Mouse (Mus musculus) heart, adult 11 months (tissue): ENCODE data around the gene Ccdc185.

Experiments
- DNase-seq: peaks from one replicate; pipeline ENCODE4 v3.0.0; 2022

The Ccdc185 gene

GRCm38 (mm10) chr1:182735891-182736290, 13.1 kb downstream of the Ccdc185 start:
- DNase-seq: peak; percentile 77

- peak; percentile 84 for DNase-seq
Observed at GRCm38 (mm10) chr1:182732695-182733094, 16.3 kb downstream of the Ccdc185 start.

GRCm38 (mm10) chr1:182729002-182729401, 20.0 kb downstream of the Ccdc185 start:
- peak; percentile 45 for DNase-seq

DNA sequence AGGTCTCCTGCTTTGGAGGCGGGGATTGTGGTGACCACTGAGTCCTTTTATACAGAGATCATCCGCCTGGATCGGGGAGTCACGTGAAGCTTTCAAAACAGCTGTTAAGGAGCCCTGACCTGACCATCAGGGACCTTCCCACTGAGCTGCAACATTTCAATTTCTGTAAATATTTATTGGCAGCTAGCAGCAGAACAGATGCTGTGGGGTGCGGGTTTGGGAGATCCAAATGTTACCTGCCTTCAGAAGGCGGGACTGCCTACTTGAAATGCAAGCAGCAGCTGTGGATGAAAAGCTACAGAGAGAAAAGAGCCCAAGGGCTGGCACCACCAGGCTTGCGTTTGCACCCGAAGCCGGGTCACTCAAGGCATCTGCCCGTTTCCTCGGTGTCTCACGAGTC, 21.4 kb downstream of the Ccdc185 start:
- peak; percentile 80 for DNase-seq

DNA sequence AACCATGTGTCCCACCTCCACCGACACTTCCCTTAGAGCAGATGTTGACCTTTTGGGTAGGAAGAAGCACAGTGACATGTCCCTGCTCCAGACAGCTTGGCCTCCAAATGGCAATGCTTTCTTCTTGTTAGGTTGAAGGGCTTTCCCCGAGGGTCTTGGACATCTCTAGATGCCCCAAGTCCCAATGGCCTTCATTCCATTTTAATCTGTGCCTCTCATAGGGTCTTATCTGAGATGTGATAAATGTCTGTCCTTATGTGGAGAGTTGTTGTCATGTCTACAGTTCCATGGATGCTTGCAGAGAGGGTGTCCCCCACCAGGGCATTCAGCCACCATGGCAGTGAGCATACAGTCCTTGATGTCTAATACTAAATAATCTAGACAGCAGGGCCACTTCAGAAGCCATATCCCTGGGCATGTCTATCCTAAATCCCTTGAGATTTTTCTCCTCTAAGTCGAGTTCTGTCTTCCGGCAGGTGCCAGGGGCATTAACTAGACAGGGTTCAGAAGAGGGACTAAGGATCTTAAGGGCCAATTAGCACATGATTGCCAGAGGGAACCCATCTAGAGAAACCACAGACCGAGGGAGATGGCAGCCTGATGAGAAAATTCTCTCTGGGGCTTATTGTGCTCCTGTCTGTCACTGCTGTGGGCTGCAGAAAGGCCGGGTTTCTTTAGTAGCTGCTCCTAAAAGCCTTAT, 34.6 kb downstream of the Ccdc185 start:
- peak; percentile 67 for DNase-seq

GRCm38 (mm10) chr1:182711360-182711933, 37.5 kb downstream of the Ccdc185 start:
- no peak for DNase-seq

DNA sequence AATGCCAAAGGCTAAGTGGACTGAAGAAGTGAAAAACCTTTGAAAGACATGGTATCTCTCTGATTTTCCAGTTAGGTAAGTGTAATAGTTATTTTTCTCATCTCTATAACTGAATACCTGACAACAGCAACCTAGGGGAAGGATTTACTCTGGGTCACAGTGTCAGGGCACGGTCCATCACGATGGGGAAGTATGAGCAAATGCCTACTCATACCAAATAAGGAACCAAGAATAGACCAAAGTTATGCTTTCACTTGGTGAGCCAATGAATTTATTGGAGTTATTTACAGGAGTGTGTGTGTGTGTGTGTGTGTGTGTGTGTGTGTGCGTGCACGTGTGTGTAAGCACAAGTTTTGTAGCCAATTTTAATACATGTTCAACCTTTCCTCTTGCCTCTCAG, 41.5 kb downstream of the Ccdc185 start:
- DNase-seq: no peak

DNA sequence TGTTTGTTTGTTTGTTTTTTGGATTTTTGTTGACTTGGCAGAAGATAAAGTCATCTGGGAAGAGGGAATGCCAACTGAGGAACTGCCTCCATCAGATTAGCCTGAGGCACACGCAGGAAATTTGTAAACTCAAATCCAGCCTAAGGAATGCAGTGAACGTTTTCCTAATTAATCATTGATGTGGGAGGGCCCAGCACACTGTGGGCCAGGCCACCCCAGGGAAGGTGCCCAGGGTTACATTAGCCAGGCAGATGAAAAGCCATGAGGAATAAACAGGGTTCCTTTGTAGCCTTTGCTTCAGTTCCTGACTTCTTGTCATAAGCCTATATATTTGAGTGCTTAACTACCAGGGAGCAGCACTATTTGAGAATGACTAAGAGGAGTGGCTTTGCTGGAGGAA, 44.1 kb downstream of the Ccdc185 start:
- no peak for DNase-seq

DNA sequence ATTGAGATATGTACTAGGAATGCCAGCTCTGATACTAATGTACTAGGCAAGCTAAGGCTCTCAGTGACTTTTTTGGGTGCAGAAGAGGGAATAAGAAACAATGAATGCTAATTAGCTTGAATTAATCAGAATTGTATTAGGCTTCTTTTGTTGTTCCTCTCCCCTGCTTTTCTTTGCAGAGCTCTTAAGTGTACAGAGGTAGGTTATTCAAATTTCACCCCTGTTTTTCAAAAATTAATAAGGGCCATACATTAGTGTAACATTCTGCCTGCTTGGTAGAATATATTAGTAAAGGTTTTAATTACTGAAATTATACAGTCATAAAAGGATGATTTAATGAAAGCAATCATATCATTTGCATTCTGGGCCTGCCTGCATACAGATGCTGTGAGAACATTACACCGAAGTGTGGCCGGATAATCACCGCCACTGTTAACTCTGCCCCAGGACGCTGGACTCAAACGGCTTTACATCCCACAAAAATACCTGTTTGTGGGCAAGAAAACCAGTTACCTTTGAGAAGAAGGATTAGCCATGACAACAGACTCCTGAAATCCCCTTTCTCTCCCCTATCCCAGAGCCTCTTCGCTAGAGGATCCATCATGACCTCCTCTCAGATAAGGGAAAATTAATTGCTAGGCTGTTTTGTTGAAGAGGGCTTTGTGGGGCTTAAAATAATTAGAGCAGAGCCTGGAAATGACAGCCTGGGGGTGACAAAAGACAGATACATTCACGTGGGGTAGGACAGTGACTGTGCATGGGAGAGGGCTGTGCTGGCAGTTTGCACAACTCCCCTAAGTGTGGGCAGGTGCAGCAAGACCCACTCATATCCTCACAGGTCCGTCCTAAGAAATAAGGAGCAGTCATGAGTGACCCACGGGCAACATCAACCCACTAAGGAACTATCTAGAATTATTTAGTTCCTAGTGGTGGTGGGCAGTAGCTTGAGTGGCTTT, 49.3 kb downstream of the Ccdc185 start:
- no peak for DNase-seq
